Mouse (Mus musculus) hindbrain, embryonic 16.5 days (tissue): Measurements from ENCODE around the gene Srgap3. TPM values are rescaled to one million over a fixed set of nuclear protein-coding genes. Genes with fewer than 3 reads are reported as not detected.
A peak's percentile ranks its signal among the peaks of the same experiment; 100 is the strongest.

Source experiments
- ATAC-seq: fragments of 200-750 bp; cut with Nextera tagmentation; 2 replicates; pipeline ENCODE4 v1.8.0; 2017; ENCODE audit warnings: moderate TSS enrichment, moderate library complexity
- H3K27ac ChIP-seq: fragments of 300-500 bp; sonication (generic); 2 replicates; pipeline ENCODE4 v1.5.1; 2014; ENCODE audit warnings: low read depth, mild to moderate bottlenecking, control low read depth, low read length, moderate library complexity
- H3K27me3 ChIP-seq: fragments of 300-500 bp; sonication (generic); replicated peaks from 2 replicates; pipeline ENCODE4 v1.6.1; 2014; ENCODE audit warnings: low read length; ENCODE audit not compliant: control insufficient read depth, insufficient read depth
- H3K36me3 ChIP-seq: fragments of 300-500 bp; sonication (generic); 2 replicates; pipeline ENCODE4 v1.6.1; 2014; ENCODE audit warnings: mild to moderate bottlenecking, low read length, moderate library complexity, mixed read lengths; ENCODE audit not compliant: control insufficient read depth, insufficient read depth
- H3K4me1 ChIP-seq: fragments of 300-500 bp; sonication (generic); 2 replicates; pipeline ENCODE4 v1.6.1; 2014; ENCODE audit warnings: low read depth, low read length; ENCODE audit not compliant: control insufficient read depth, insufficient read depth
- H3K4me2 ChIP-seq: fragments of 300-500 bp; sonication (generic); 2 replicates; pipeline ENCODE4 v1.6.1; 2014; ENCODE audit warnings: mild to moderate bottlenecking, low read length, control low read depth, moderate library complexity
- H3K4me3 ChIP-seq: fragments of 300-500 bp; sonication (generic); 2 replicates; pipeline ENCODE4 v1.5.1; 2014; ENCODE audit warnings: mild to moderate bottlenecking, low read length, control low read depth, moderate library complexity
- H3K9ac ChIP-seq: fragments of 300-500 bp; sonication (generic); 2 replicates; pipeline ENCODE4 v1.6.1; 2014; ENCODE audit warnings: low read depth, mild to moderate bottlenecking, control low read depth, low read length, moderate library complexity
- H3K9me3 ChIP-seq: fragments of 300-500 bp; sonication (generic); 2 replicates; pipeline ENCODE4 v1.6.1; 2014; ENCODE audit warnings: mild to moderate bottlenecking, low read length, moderate library complexity; ENCODE audit not compliant: control insufficient read depth
- WGBS: fragments of 180-500 bp; shearing (Covaris S2); extraction: QIAGEN DNeasy Blood & Tissue Kit; methylation state at CpG from one replicate; pipeline ENCODE4 v1.1.7; 2014; 5-methylcytosine and 5-hydroxymethylcytosine counted together
- polyA plus RNA-seq: library from polyadenylated mRNA; unstranded; fragments of >200 nt; fragmentation: Nextera tagmentation; extraction: Ambion mirVana; gene quantifications from 2 replicates; pipeline ENCODE4 v1.2.1, GENCODE M21; 2015

Gene Srgap3
- polyA plus RNA-seq, 1 experiment from 2014 or later, result 27.0 TPM

DNA sequence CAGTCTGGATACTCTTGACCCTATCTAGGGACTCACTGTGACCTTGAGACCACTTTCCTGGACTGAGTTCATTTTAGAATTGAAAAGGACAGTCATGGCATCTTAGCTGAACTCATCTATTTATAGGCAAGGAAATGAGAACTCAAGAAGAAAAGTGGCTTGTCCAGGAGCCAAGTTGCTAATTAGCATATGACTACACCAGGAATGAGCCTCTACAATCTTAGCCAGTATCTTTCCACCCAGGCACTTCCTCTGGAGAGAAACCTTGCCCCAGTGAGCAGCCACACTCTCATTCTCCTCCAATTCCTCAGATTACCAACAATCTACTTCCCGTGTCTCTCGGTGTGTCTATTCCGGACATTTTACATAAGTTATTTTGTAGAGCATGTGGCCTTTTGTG is 168.9 kb downstream of the Srgap3 start:
- no peaks in the 10 kb centered on the region for H3K4me1 ChIP-seq
- no peak overlapping the region for H3K9ac ChIP-seq
- peak; percentile 25; the same call in 1 of the 2 replicates for ATAC-seq
- 87% methylated on average over 3 of the region's 3 CpGs for WGBS
- no peaks in the 10 kb centered on the region for H3K9me3 ChIP-seq
- H3K4me2 ChIP-seq, result no peak overlapping the region
- H3K27me3 ChIP-seq, result no peaks in the 10 kb centered on the region
- peaks cover 22% of the 10 kb centered on the region for H3K36me3 ChIP-seq
- H3K27ac ChIP-seq, result no peak overlapping the region
- no peak overlapping the region for H3K4me3 ChIP-seq

DNA sequence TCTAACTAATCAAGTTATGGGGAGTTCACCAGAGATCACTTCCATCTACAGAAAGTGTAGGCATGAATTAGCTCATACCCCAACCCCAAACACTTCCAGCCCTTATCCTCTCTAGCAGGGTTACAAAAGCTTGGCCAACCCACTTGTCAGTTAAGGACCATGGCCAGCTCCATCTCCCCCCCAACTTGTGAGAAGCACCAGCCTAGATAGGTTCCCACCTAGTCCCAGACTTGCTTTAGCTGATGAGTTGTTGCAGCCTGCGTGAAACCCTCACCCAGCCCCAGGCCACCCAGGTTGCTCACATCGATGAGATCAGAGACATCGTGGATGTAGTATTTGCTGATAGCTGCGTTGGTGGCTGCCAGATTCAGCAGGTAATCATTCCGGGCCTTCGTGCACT is 170.3 kb downstream of the Srgap3 start:
- 89% methylated on average over 6 of the region's 6 CpGs for WGBS
- H3K27ac ChIP-seq, result no peak overlapping the region
- H3K4me3 ChIP-seq, result no peak overlapping the region
- peaks cover 22% of the 10 kb centered on the region for H3K36me3 ChIP-seq
- no peaks in the 10 kb centered on the region for H3K9me3 ChIP-seq
- no peaks in the 10 kb centered on the region for H3K4me1 ChIP-seq
- no peak for ATAC-seq
- H3K4me2 ChIP-seq, result no peak overlapping the region
- H3K9ac ChIP-seq, result no peak overlapping the region
- H3K27me3 ChIP-seq, result no peaks in the 10 kb centered on the region

DNA sequence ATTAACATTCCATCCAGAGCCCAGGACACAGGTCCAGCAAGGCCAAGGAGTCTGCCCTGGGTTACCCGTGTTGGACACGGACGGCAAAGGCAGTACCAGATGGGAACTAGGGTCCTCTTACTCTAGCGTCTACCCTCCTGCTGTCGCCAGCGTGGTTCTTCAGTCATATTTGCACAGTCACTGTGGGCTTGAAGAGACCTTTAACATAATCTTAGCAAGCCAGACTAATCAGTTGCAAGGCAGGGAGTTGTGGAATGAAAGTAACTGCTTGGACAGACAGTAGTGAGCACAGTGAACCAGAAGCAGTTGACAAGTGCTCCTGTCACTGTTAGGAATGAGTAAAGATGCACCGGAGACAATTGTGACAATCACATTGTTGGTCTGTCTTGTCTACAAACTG is 173.3 kb downstream of the Srgap3 start:
- Histone ChIP-seq H3K4me1 (no peaks in the 10 kb centered on the region), H3K9me3 (no peaks in the 10 kb centered on the region), H3K9ac (no peak overlapping the region), H3K27ac (no peak overlapping the region), H3K4me3 (no peak overlapping the region), H3K27me3 (no peaks in the 10 kb centered on the region), H3K4me2 (no peak overlapping the region), H3K36me3 (peaks cover 33% of the 10 kb centered on the region)
- 89% methylated on average over 7 of the region's 7 CpGs for WGBS
- ATAC-seq, result no peak

DNA sequence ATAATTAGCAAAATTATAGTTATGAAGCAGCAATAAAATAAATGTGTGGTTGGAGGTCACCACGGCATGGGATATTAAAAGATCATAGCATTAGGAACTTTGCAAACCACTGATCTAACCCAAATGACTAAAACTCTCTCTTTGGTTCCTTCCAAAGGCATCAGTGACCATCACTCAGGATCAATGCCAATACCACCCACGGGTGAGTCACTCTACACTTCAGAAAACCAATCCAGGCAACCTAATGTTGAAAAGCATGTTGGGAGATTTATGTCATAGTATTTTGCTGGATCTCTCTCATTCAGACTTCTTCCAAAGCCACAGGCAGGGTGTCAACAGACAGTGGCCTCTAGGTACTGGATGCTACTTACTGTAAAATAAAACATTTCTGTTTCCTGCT is 176.1 kb downstream of the Srgap3 start:
- peaks cover 36% of the 10 kb centered on the region for H3K36me3 ChIP-seq
- H3K9me3 ChIP-seq, result no peaks in the 10 kb centered on the region
- no peak overlapping the region for H3K4me3 ChIP-seq
- H3K4me2 ChIP-seq, result no peak overlapping the region
- no peak overlapping the region for H3K27ac ChIP-seq
- H3K9ac ChIP-seq, result no peak overlapping the region
- H3K27me3 ChIP-seq, result no peaks in the 10 kb centered on the region
- no peaks in the 10 kb centered on the region for H3K4me1 ChIP-seq
- 84% methylated on average over 2 of the region's 2 CpGs for WGBS
- ATAC-seq, result no peak

DNA sequence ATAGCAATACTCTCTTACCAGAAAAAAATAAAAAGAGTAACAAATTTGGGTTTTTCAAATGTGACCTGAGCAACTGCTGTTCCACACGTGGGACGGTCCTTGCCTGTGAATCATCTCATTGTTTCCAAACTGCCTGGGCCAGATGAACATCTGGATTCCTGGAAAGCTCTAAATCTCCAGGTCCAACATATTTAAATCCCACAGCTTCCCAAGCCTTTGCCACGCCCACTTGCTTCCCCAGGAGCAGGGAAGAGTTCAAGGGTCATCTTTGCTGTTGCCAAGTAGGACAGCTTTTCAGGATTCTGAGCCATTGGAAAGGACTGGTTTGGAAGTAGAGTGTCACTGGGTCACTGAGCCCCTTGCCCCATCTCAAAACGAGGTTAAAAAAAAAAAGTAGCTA is 188.5 kb downstream of the Srgap3 start:
- peaks cover 7% of the 10 kb centered on the region for H3K36me3 ChIP-seq
- no peak overlapping the region for H3K4me2 ChIP-seq
- H3K27me3 ChIP-seq, result no peaks in the 10 kb centered on the region
- H3K4me1 ChIP-seq, result no peaks in the 10 kb centered on the region
- no peak overlapping the region for H3K4me3 ChIP-seq
- no peak overlapping the region for H3K9ac ChIP-seq
- no peak for ATAC-seq
- no peaks in the 10 kb centered on the region for H3K9me3 ChIP-seq
- no peak overlapping the region for H3K27ac ChIP-seq
- 64% methylated on average over 4 of the region's 4 CpGs for WGBS

DNA sequence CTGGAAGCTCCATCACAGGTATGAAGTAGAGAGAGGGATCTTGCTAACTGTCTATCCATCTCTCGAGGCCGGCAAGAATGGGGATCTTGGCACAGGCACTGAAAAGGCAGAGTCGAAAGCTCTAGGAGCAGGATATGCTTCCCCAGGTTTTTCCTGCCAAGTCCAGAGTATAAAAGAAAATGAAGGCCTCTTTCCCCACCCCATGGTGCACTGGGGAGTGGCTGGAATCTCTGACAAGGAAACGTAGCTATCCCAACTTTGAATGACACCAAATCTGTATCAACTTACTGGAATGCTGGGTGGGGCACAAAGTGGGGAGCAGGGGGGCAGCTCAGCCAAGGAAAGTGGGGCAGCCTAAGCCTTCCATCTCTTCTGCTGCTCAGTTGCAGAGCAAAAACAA is 190.2 kb downstream of the Srgap3 start:
- H3K9me3 ChIP-seq, result no peaks in the 10 kb centered on the region
- no peak overlapping the region for H3K4me2 ChIP-seq
- H3K27me3 ChIP-seq, result no peaks in the 10 kb centered on the region
- WGBS, result 62% methylated on average over 4 of the region's 4 CpGs
- H3K4me3 ChIP-seq, result no peak overlapping the region
- no peaks in the 10 kb centered on the region for H3K4me1 ChIP-seq
- no peak overlapping the region for H3K27ac ChIP-seq
- no peaks in the 10 kb centered on the region; the same call in 1 of the 2 replicates for H3K36me3 ChIP-seq
- H3K9ac ChIP-seq, result no peak overlapping the region
- no peak for ATAC-seq

DNA sequence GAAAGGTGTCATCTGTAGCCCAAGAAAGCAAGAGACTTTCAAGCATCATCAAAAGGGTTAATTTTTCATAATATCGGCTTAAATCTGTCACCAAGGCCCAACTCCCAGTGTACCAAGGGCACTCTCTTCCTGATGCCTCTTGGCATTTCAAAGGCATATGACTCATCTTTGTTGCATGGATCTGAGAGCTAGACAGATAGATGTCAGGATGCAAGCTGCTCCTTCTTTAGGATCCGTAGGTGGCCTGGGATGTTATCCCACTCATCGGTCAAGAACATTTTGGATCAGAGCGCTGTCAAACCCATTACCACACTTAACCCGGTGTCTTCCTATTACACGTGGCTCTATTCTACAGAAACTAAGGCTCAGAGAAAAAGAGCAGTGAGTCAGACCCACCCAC is 192.1 kb downstream of the Srgap3 start:
- no peak for ATAC-seq
- no peak overlapping the region for H3K4me3 ChIP-seq
- no peaks in the 10 kb centered on the region for H3K9me3 ChIP-seq
- H3K27me3 ChIP-seq, result no peaks in the 10 kb centered on the region
- H3K36me3 ChIP-seq, result no peaks in the 10 kb centered on the region; the same call in 1 of the 2 replicates
- H3K4me2 ChIP-seq, result no peak overlapping the region
- WGBS, result 95% methylated on average over 6 of the region's 6 CpGs
- no peak overlapping the region for H3K27ac ChIP-seq
- no peaks in the 10 kb centered on the region for H3K4me1 ChIP-seq
- H3K9ac ChIP-seq, result no peak overlapping the region

DNA sequence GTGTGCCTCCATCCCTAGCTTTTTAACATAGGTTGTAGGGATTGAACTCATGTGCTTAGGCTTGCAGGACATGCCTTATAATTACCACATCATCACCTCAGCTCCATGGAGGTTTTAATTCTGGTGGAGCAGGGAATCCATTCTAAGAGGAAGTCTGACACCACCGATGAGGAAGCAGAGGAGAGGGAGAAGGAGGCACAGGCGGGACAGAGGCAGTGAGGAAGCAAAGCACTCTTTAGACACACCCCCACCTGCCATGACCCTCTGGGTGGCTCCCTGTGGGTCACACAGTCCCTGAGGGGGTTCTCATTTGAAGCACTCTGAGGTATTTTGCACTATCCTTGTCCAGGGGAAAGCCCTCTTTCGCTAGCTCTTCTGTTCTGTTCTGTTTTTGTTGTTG is 194.5 kb downstream of the Srgap3 start:
- 91% methylated on average over 3 of the region's 3 CpGs for WGBS
- Histone ChIP-seq H3K4me3 (no peak overlapping the region), H3K36me3 (no peaks in the 10 kb centered on the region; the same call in 1 of the 2 replicates), H3K27ac (no peak overlapping the region), H3K9me3 (no peaks in the 10 kb centered on the region), H3K27me3 (no peaks in the 10 kb centered on the region), H3K4me1 (no peaks in the 10 kb centered on the region), H3K9ac (no peak overlapping the region), H3K4me2 (no peak overlapping the region)
- no peak for ATAC-seq

DNA sequence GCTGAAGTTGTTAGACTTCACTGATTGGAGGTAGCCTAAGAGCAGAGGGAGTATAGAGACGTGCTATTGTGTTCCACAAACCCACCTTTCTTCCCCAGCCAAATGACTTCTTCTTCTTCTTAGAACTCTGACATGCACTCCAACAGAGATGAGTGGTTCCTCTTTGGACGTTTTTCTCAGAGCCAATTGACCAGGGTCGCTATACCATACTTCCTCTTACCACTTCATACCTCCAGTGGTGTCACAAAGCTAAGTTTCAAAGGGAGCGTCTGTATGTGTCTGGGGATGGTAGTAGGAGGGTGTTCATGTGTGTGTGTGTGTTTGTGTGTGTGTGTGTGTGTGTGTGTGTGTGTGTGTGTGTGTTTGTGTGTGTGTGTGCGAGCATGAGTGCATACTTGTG is 195.1 kb downstream of the Srgap3 start:
- WGBS, result 84% methylated on average over 5 of the region's 5 CpGs
- H3K4me1 ChIP-seq, result no peaks in the 10 kb centered on the region

DNA sequence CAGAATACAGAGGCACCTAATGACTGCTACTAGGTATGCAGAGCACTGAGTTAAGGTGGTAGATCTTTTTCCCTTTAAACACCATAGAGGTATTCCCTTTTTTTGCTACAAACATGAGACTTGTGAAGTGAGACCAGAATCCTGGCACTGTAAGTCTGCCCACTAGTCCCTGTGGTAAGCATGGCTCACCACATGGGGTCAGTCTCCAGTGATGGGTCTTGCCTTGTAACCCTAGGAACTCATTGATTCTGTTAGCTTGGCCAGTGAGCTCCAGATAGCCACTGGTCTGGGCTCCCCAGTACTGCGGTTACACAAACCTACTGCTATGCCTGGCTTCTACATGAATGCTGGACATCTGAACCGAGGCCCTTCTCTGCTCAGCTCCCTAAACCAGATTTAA is 204.8 kb downstream of the Srgap3 start:
- Histone ChIP-seq H3K27ac (no peak overlapping the region; the same call in 1 of the 2 replicates), H3K4me2 (no peak overlapping the region), H3K9ac (no peak overlapping the region), H3K9me3 (no peaks in the 10 kb centered on the region), H3K27me3 (no peaks in the 10 kb centered on the region), H3K4me3 (no peak overlapping the region), H3K36me3 (peaks cover 32% of the 10 kb centered on the region), H3K4me1 (no peaks in the 10 kb centered on the region)
- WGBS, result 83% methylated on average over 2 of the region's 2 CpGs
- ATAC-seq, result no peak

More for the DNA sequence above, 195.1 kb downstream of the Srgap3 start:
- H3K36me3 ChIP-seq, result no peaks in the 10 kb centered on the region; the same call in 1 of the 2 replicates
- H3K9me3 ChIP-seq, result no peaks in the 10 kb centered on the region
- no peak overlapping the region for H3K27ac ChIP-seq
- H3K4me3 ChIP-seq, result no peak overlapping the region
- H3K9ac ChIP-seq, result no peak overlapping the region
- H3K4me2 ChIP-seq, result no peak overlapping the region
- H3K27me3 ChIP-seq, result no peaks in the 10 kb centered on the region
- no peak for ATAC-seq
